In genomic region chr9:106173363-106173762, GRCm38 (mm10) we compare ENCODE assay signal across 10 mouse cellular contexts. TPM values are rescaled to one million over a fixed set of nuclear protein-coding genes. Genes with fewer than 3 reads are reported as not detected.
A peak's percentile ranks its signal among the peaks of the same experiment; 100 is the strongest.
DNase-seq lines count a peak whose midpoint lies in the region; ATAC-seq and TF ChIP-seq lines count a peak whose summit lies in the region.
"Had no signal": no experiment of that assay in that cellular context is flagged by ENCODE, and none has a peak within 500 bp of the region (broad histone marks: within the 10 kb centered on the region; RNA-seq: fewer than 3 reads in every experiment).

No protein-coding gene starts in this region.

- H3K4me1 ChIP-seq in kidney, embryonic 14.5 days (ENCODE audit: control insufficient read depth, insufficient read depth, low read length): peaks cover 32% of the 10 kb centered on the region
- no peaks in the 10 kb centered on the region for H3K4me1 ChIP-seq in embryonic facial prominence, embryonic 11.5 days (ENCODE audit: control insufficient read depth, insufficient read depth, low read length)
- peaks cover 16% of the 10 kb centered on the region; the same call in 1 of the 2 replicates for H3K4me1 ChIP-seq in intestine, embryonic 15.5 days (replicated peaks)

- peaks cover 65% of the 10 kb centered on the region for H3K79me2 ChIP-seq in myocyte (ENCODE audit: control insufficient read depth, insufficient read depth)

- peak overlapping the region; percentile 96 for H3K4me3 ChIP-seq in kidney, embryonic 14.5 days (ENCODE audit: low read length)
- peak overlapping the region; percentile 96 for H3K4me3 ChIP-seq in embryonic facial prominence, embryonic 11.5 days (ENCODE audit: low read depth, low read length)
- H3K4me3 ChIP-seq in intestine, embryonic 15.5 days (replicated peaks): peak overlapping the region; percentile 20
- H3K4me3 ChIP-seq in myocyte: peak overlapping the region; percentile 95

- H3K9me3 ChIP-seq in kidney, embryonic 14.5 days (ENCODE audit: control insufficient read depth, low read length): no peaks in the 10 kb centered on the region
- no peaks in the 10 kb centered on the region for H3K9me3 ChIP-seq in embryonic facial prominence, embryonic 11.5 days (replicated peaks; ENCODE audit: control insufficient read depth, low read length)
- no peaks in the 10 kb centered on the region for H3K9me3 ChIP-seq in intestine, embryonic 15.5 days

- no peak for DNase-seq in kidney, postnatal 36 days
- DNase-seq in embryonic facial prominence, embryonic 11.5 days (ENCODE audit: low spot score): no peak
- no peak for DNase-seq in left cerebral cortex, postnatal 36 days (ENCODE audit: low spot score in 2 of 2)
- DNase-seq in T-cell, adult 2 months (ENCODE audit: low spot score): no peak
- DNase-seq: cerebellum, adult 8-10 months; kidney, adult 2 months had no signal

- peak overlapping the region; percentile 69 for H3K4me2 ChIP-seq in kidney, embryonic 14.5 days (replicated peaks; ENCODE audit: low read depth, low read length)
- H3K4me2 ChIP-seq in embryonic facial prominence, embryonic 11.5 days (ENCODE audit: low read depth, low read length): peak overlapping the region; percentile 31
- H3K4me2 ChIP-seq in intestine, embryonic 15.5 days (replicated peaks): peak overlapping the region; percentile 60
- H3K4me2 ChIP-seq in myocyte (ENCODE audit: low read depth): peak overlapping the region; percentile 80

- peaks cover 22% of the 10 kb centered on the region for H3K36me3 ChIP-seq in kidney, embryonic 14.5 days (ENCODE audit: control insufficient read depth, insufficient read depth, low read length)
- peaks cover 5% of the 10 kb centered on the region; the same call in 1 of the 2 replicates for H3K36me3 ChIP-seq in embryonic facial prominence, embryonic 11.5 days (replicated peaks; ENCODE audit: control insufficient read depth, insufficient read depth, low read depth, low read length)
- H3K36me3 ChIP-seq in intestine, embryonic 15.5 days: no peaks in the 10 kb centered on the region
- H3K36me3 ChIP-seq in myocyte (ENCODE audit: control insufficient read depth, insufficient read depth): peaks cover 14% of the 10 kb centered on the region

- no peaks in the 10 kb centered on the region for H3K27me3 ChIP-seq in kidney, embryonic 14.5 days (ENCODE audit: control insufficient read depth, insufficient read depth, low read length)
- no peaks in the 10 kb centered on the region for H3K27me3 ChIP-seq in embryonic facial prominence, embryonic 11.5 days (ENCODE audit: control insufficient read depth, insufficient read depth, low read length)
- H3K27me3 ChIP-seq in intestine, embryonic 15.5 days (replicated peaks): no peaks in the 10 kb centered on the region
- H3K27me3 ChIP-seq in myocyte (ENCODE audit: control insufficient read depth, insufficient read depth, insufficient read length): no peaks in the 10 kb centered on the region

- H3ac ChIP-seq in myocyte (ENCODE audit: control insufficient read depth, insufficient read length): no peak overlapping the region

- no peak for TF ChIP-seq POLR2A in myocyte (IDR thresholded peaks at IDR 0.05; ENCODE audit: insufficient read length, low read depth)

- no peak overlapping the region for H3K27ac ChIP-seq in kidney, embryonic 14.5 days (ENCODE audit: low read depth, low read length)
- H3K27ac ChIP-seq in embryonic facial prominence, embryonic 11.5 days (replicated peaks; ENCODE audit: low read depth, low read length): no peak overlapping the region
- H3K27ac ChIP-seq in intestine, embryonic 15.5 days: no peak overlapping the region

- H3K9ac ChIP-seq in kidney, embryonic 14.5 days (ENCODE audit: low read depth, low read length): no peak overlapping the region
- H3K9ac ChIP-seq in embryonic facial prominence, embryonic 11.5 days (replicated peaks; ENCODE audit: low read length): no peak overlapping the region
- H3K9ac ChIP-seq in intestine, embryonic 15.5 days: no peak overlapping the region

- intact Hi-C loops in left cerebral cortex, postnatal 36 days (cut with DNase I): loop anchor here (5.0 kb wide), 1 partner anchor 39 kb away; no protein-coding TSS in a partner anchor

- ATAC-seq in kidney, embryonic 14.5 days (ENCODE audit: low FRiP score, low TSS enrichment): no peak
- no peak for ATAC-seq in embryonic facial prominence, embryonic 11.5 days (replicated peaks; ENCODE audit: insufficient number of reproducible peaks, low FRiP score, low TSS enrichment, low read depth)
- no peak for ATAC-seq in intestine, embryonic 15.5 days
- no peak for ATAC-seq in frontal cortex, adult (ENCODE audit: low TSS enrichment)

- WGBS in kidney, embryonic 14.5 days: 61% methylated on average over 2 of the region's 2 CpGs
- WGBS in embryonic facial prominence, embryonic 11.5 days: 67% methylated on average over 2 of the region's 2 CpGs
- WGBS in intestine, embryonic 15.5 days: 61% methylated on average over 2 of the region's 2 CpGs

TF ChIP-seq in myocyte, 11 proteins besides CTCF, POLR2A, EP300 and RAD21:
- TF ChIP-seq SRF (IDR thresholded peaks at IDR 0.05; ENCODE audit: control insufficient read depth, insufficient read length, low read depth) (no peak), CEBPB (IDR thresholded peaks at IDR 0.05; ENCODE audit: insufficient read depth, poor library complexity, severe bottlenecking) (no peak), POLR2AphosphoS2 (IDR thresholded peaks at IDR 0.05; ENCODE audit: insufficient read length, low read depth) (no peak), TCF12 (IDR thresholded peaks at IDR 0.05; ENCODE audit: insufficient read depth, poor library complexity, severe bottlenecking) (no peak), E2F4 (IDR thresholded peaks at IDR 0.05; ENCODE audit: insufficient read depth) (no peak), MAX (IDR thresholded peaks at IDR 0.05; ENCODE audit: low read depth) (no peak), MYOD1 (IDR thresholded peaks at IDR 0.05; ENCODE audit: control insufficient read depth in 1 of 3, insufficient read length in 2 of 3, low read depth in 2 of 3) (no peak), MYOG (IDR thresholded peaks at IDR 0.05; ENCODE audit: control insufficient read depth in 1 of 3, insufficient read depth in 1 of 3, insufficient read length in 2 of 3, low read depth in 2 of 3) (no peak), TCF3 (IDR thresholded peaks at IDR 0.05; ENCODE audit: insufficient read length, low read depth) (no peak), REST (IDR thresholded peaks at IDR 0.05; ENCODE audit: insufficient read depth, insufficient read length) (no peak), USF1 (IDR thresholded peaks at IDR 0.05; ENCODE audit: low read depth) (no peak)
TF ChIP-seq in myocyte: peak in this region for 0.

RNA-seq across cellular contexts. Expression of gene Wdr82, which starts 2.6 kb away (rescaled TPM):
- polyA plus RNA-seq in kidney, embryonic 14.5 days (2014; fragmentation: Nextera tagmentation; extraction: Ambion mirVana): 27.1 and 38.1 TPM in 2 replicates
- 32.9 and 33.0 TPM in 2 replicates for polyA plus RNA-seq in embryonic facial prominence, embryonic 11.5 days (2014; fragmentation: Nextera tagmentation; extraction: Ambion mirVana)
- polyA plus RNA-seq in intestine, embryonic 15.5 days (2015; fragmentation: Nextera tagmentation; extraction: Ambion mirVana): 16.5 and 19.0 TPM in 2 replicates
- polyA plus RNA-seq in myocyte (2012; fragmentation: generic; extraction: Trizol): 29.5 TPM
- total RNA-seq in left cerebral cortex, postnatal 36 days (2021): 100 to 1,000 TPM; 127 to 132 TPM

RNA-seq across cellular contexts. Expression of gene Glyctk, which starts 15.4 kb away (rescaled TPM):
- polyA plus RNA-seq in kidney, embryonic 14.5 days (2014; fragmentation: Nextera tagmentation; extraction: Ambion mirVana): 1.3 and 4.2 TPM in 2 replicates
- 2.2 and 2.3 TPM in 2 replicates for polyA plus RNA-seq in embryonic facial prominence, embryonic 11.5 days (2014; fragmentation: Nextera tagmentation; extraction: Ambion mirVana)
- polyA plus RNA-seq in intestine, embryonic 15.5 days (2015; fragmentation: Nextera tagmentation; extraction: Ambion mirVana): 3.4 and 4.3 TPM in 2 replicates
- 1.1 TPM for polyA plus RNA-seq in myocyte (2012; fragmentation: generic; extraction: Trizol)
- total RNA-seq in left cerebral cortex, postnatal 36 days (2021): 1 to 10 TPM; 5.9 to 7.4 TPM

RNA-seq across cellular contexts. Expression of gene Ppm1m, which starts 26.2 kb away (rescaled TPM):
- polyA plus RNA-seq in kidney, embryonic 14.5 days (2014; fragmentation: Nextera tagmentation; extraction: Ambion mirVana): 36.4 and 43.1 TPM in 2 replicates
- 25.8 and 29.1 TPM in 2 replicates for polyA plus RNA-seq in embryonic facial prominence, embryonic 11.5 days (2014; fragmentation: Nextera tagmentation; extraction: Ambion mirVana)
- 30.4 and 31.7 TPM in 2 replicates for polyA plus RNA-seq in intestine, embryonic 15.5 days (2015; fragmentation: Nextera tagmentation; extraction: Ambion mirVana)
- polyA plus RNA-seq in myocyte (2012; fragmentation: generic; extraction: Trizol): 20.2 TPM
- 10 to 100 TPM; 23.0 to 25.8 TPM for total RNA-seq in left cerebral cortex, postnatal 36 days (2021)

RNA-seq across cellular contexts. Expression of gene Twf2, which starts 29.5 kb away (rescaled TPM):
- 77.9 and 80.8 TPM in 2 replicates for polyA plus RNA-seq in kidney, embryonic 14.5 days (2014; fragmentation: Nextera tagmentation; extraction: Ambion mirVana)
- polyA plus RNA-seq in embryonic facial prominence, embryonic 11.5 days (2014; fragmentation: Nextera tagmentation; extraction: Ambion mirVana): 66.5 and 75.5 TPM in 2 replicates
- polyA plus RNA-seq in intestine, embryonic 15.5 days (2015; fragmentation: Nextera tagmentation; extraction: Ambion mirVana): 51.5 and 52.5 TPM in 2 replicates
- 103 TPM for polyA plus RNA-seq in myocyte (2012; fragmentation: generic; extraction: Trizol)
- total RNA-seq in left cerebral cortex, postnatal 36 days (2021): 10 to 100 TPM; 60.6 to 63.0 TPM

RNA-seq across cellular contexts. Expression of gene Tlr9, which starts 49.0 kb away (rescaled TPM):
- polyA plus RNA-seq in kidney, embryonic 14.5 days (2014; fragmentation: Nextera tagmentation; extraction: Ambion mirVana): 0.14 TPM in 1 of 2 replicates, not detected in the other
- not detected in 2 replicates for polyA plus RNA-seq in embryonic facial prominence, embryonic 11.5 days (2014; fragmentation: Nextera tagmentation; extraction: Ambion mirVana)
- 0.16 and 0.19 TPM in 2 replicates for polyA plus RNA-seq in intestine, embryonic 15.5 days (2015; fragmentation: Nextera tagmentation; extraction: Ambion mirVana)
- polyA plus RNA-seq in myocyte (2012; fragmentation: generic; extraction: Trizol): not detected
- 1 to 10 TPM in 1 of 2 experiments, under 1 TPM in 1; 0.89 to 1.3 TPM for total RNA-seq in left cerebral cortex, postnatal 36 days (2021)

Comparison
In these comparisons a context has a peak if more than half of its experiments do, and no peak if none do; other contexts are left out.
1. H3K4me3 ChIP-seq: peak in every context shown above with its lines; median percentile 96 in kidney, embryonic 14.5 days; 96 in embryonic facial prominence, embryonic 11.5 days; 95 in myocyte; 20 in intestine, embryonic 15.5 days.